Mouse (Mus musculus) limb, embryonic 14.5 days (tissue): ENCODE measurements around the gene Pold1. TPM values are rescaled to one million over a fixed set of nuclear protein-coding genes. Genes with fewer than 3 reads are reported as not detected.

Experiments
- ATAC-seq: fragments of 200-750 bp; cut with Nextera tagmentation; 2 replicates; pipeline ENCODE4 v1.8.0; 2017; ENCODE audit warnings: low read depth, moderate number of reproducible peaks, moderate TSS enrichment; ENCODE audit not compliant: low FRiP score
- DNase-seq: peaks from one replicate; pipeline ENCODE4 v3.0.0-alpha.2; 2015; ENCODE audit warnings: low spot score
- H3K27ac ChIP-seq: fragments of 300-500 bp; sonication (generic); replicated peaks from 2 replicates; pipeline ENCODE4 v1.5.1; 2014; ENCODE audit warnings: low read depth, mild to moderate bottlenecking, low read length, moderate library complexity, mixed read lengths
- H3K27me3 ChIP-seq: fragments of 300-500 bp; sonication (generic); 2 replicates; pipeline ENCODE4 v1.6.1; 2014; ENCODE audit warnings: low read length, mixed read lengths; ENCODE audit not compliant: control insufficient read depth, insufficient read depth
- H3K36me3 ChIP-seq: fragments of 300-500 bp; sonication (generic); 2 replicates; pipeline ENCODE4 v1.6.1; 2014; ENCODE audit warnings: mild to moderate bottlenecking, low read length, moderate library complexity, mixed read lengths; ENCODE audit not compliant: control insufficient read depth, insufficient read depth
- H3K4me1 ChIP-seq: fragments of 300-500 bp; sonication (generic); 2 replicates; pipeline ENCODE4 v1.6.1; 2014; ENCODE audit warnings: antibody characterized with exemption, low read length, mixed read lengths; ENCODE audit not compliant: control insufficient read depth, insufficient read depth
- H3K4me2 ChIP-seq: fragments of 300-500 bp; sonication (generic); replicated peaks from 2 replicates; pipeline ENCODE4 v1.6.1; 2014; ENCODE audit warnings: low read depth, mild to moderate bottlenecking, low read length, moderate library complexity; ENCODE audit not compliant: severe bottlenecking
- H3K4me3 ChIP-seq: fragments of 300-500 bp; sonication (generic); replicated peaks from 2 replicates; pipeline ENCODE4 v1.5.1; 2014; ENCODE audit warnings: low read length
- H3K9ac ChIP-seq: fragments of 300-500 bp; sonication (generic); 2 replicates; pipeline ENCODE4 v1.6.1; 2014; ENCODE audit warnings: mild to moderate bottlenecking, low read depth, low read length, moderate library complexity; ENCODE audit not compliant: severe bottlenecking
- H3K9me3 ChIP-seq: fragments of 300-500 bp; sonication (generic); 2 replicates; pipeline ENCODE4 v1.6.1; 2016; ENCODE audit warnings: low read length; ENCODE audit not compliant: control insufficient read depth
- POLR2A ChIP-seq: fragments of 200-500 bp; IDR thresholded peaks from 2 replicates; pipeline ENCODE4 v1.8.0; 2012; ENCODE audit warnings: inconsistent platforms, mild to moderate bottlenecking, moderate library complexity, borderline replicate concordance; ENCODE audit not compliant: insufficient read depth, insufficient read length; ENCODE audit errors: extremely low read depth
- WGBS: fragments of 180-500 bp; shearing (Covaris S2); extraction: QIAGEN DNeasy Blood & Tissue Kit; methylation state at CpG from one replicate; pipeline ENCODE4 v1.1.7; 2014; 5-methylcytosine and 5-hydroxymethylcytosine counted together
- polyA plus RNA-seq, 2 experiments: library from polyadenylated mRNA; depleted of rRNA in 1 of 2; stranded (reverse) in 1 of 2; unstranded in 1 of 2; fragments of >200 nt; fragmentation: Nextera tagmentation in 1 of 2; extraction: Ambion mirVana in 1 of 2; gene quantifications; 2 replicates each; pipeline versions ENCODE4 v1.2.1 to v1.2.3; 2012 to 2014

The Pold1 gene
- polyA plus RNA-seq (2012; rRNA removed) (102 and 133 TPM in 2 replicates), polyA plus RNA-seq (2014; fragmentation: Nextera tagmentation; extraction: Ambion mirVana) (62.1 and 63.1 TPM in 2 replicates)

DNA sequence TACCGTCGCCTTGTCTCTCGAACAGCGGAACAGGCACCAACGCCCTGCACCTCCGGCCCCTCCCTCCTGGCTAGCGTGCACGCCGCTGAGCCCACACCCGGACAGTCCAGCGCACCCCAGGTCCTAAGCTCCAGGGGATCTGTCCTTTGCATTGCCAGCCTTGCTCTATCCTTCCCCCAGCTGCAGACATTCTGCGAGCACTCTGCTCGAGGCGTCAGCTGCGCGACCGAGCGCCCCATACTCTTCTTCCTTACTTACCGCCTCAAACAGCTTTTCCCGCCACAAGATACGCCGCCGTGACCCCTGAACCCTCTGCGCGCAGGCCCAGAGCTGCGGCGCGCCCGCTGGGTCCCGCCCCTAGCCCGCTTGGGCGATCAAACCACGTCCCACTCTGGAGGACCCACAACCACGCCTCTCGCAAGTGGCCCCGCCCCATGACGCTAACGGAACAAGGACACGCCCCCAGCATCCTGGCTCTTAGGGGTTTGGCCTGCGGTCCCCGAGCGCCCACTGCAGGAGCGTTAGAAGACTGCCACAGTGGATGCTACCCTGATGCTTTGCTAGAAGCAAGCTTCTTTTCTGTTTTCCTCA lies at the start of gene Pold1:
Gene Pold1 (minus strand): TSS at position 353 of the 591 bp plus-strand sequence.
- under 1% methylated on average over 43 of the region's 43 CpGs for WGBS

DNA sequence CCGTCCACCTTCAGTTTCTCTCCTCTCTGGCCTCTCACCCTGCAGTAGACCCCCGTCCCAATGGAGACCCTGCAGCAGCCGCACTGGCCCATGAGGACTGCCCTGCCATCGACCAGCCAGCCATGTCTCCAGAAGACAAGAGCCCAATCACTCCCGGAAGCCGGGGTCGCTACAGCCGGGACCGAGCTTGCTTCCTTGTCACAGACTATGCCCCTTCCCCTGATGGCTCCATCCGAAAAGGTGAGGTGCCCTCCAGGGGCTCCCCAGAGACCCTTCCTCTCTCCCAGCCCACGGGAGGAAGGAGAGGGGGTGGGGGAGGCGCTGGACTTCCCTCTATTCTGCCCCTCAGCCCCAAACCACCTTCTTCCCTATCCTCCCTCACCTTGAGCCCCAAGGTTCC lies 49.7 kb upstream of the Pold1 start:
- Histone ChIP-seq H3K9me3 (no peaks in the 10 kb centered on the region), H3K4me2 (no peak overlapping the region), H3K9ac (no peak overlapping the region), H3K4me3 (no peak overlapping the region), H3K27ac (no peak overlapping the region), H3K27me3 (peaks cover 32% of the 10 kb centered on the region), H3K36me3 (no peaks in the 10 kb centered on the region), H3K4me1 (peaks cover 6% of the 10 kb centered on the region; the same call in 1 of the 2 replicates)
- no peak for TF ChIP-seq POLR2A
- ATAC-seq (no peak), DNase-seq (no peak)
- WGBS, result 88% methylated on average over 11 of the region's 12 CpGs

More for the DNA sequence above, at the start of gene Pold1:
- Histone ChIP-seq H3K4me2 (peak within 1 kb of the TSS; percentile 55), H3K27me3 (no peaks in the 10 kb centered on the region), H3K4me1 (peaks cover 12% of the 10 kb centered on the region), H3K36me3 (peaks cover 29% of the 10 kb centered on the region), H3K4me3 (peak within 1 kb of the TSS; percentile 56), H3K9ac (peak within 1 kb of the TSS; percentile 55), H3K27ac (peak within 1 kb of the TSS; percentile 56), H3K9me3 (no peaks in the 10 kb centered on the region)
- 0 out of 2 replicates have a peak, but pooled peaks have one; percentile 16 for TF ChIP-seq POLR2A
- peak; percentile 94 for ATAC-seq
- DNase-seq, result peak; percentile 99

DNA sequence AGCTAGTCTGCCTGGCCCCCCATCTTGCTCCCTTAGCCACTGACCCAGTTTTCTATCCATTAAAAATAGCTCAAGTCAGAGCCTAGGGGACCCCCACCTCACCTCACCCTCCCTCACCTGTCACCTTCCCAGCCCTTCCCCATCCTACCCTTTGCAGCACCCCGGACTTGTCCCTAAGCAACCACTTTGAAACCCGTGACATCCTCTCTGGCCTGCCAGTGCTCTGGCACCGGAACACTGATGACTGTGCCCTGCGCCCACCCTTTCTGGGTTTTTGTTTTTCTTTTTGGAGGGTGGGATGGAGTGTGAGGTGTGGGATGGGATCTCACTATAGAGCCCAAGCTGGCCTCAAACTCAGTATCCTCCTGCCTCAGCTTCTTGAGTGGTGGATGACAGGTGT lies 49.0 kb upstream of the Pold1 start:
- Histone ChIP-seq H3K27ac (no peak overlapping the region), H3K9me3 (no peaks in the 10 kb centered on the region), H3K4me3 (no peak overlapping the region), H3K4me2 (no peak overlapping the region), H3K36me3 (no peaks in the 10 kb centered on the region), H3K9ac (no peak overlapping the region), H3K4me1 (peaks cover 6% of the 10 kb centered on the region; the same call in 1 of the 2 replicates), H3K27me3 (peaks cover 32% of the 10 kb centered on the region)
- WGBS, result 83% methylated on average over 4 of the region's 4 CpGs
- DNase-seq, result no peak
- ATAC-seq, result no peak
- TF ChIP-seq POLR2A, result no peak

DNA sequence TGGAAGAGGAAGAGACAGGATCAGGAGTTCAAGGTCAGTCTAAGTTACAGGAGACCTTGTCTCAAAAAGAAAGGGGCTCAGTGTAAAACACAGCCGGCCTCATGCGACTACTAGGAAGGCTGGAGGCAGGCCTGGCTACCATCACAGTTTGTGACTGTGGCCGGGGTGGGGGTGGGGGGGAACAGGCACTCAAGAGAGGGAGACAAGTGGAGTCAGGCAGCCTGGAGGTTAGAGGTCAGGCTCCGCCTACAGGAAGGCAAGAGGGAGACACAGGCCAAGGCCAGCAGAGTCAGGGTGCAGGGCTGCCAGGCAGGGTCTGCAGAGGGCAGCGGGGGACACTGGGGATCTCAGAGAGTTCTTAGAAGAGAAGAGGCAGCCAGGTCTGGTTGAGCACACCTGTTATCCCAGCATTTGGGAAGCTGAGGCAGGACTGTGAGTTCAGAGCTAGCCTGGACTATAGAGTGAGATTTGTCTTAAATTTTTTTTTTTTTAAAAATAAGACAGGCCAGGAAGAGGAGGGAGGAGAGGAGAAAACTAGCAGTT lies 48.4 kb upstream of the Pold1 start:
- WGBS, result 57% methylated on average over 5 of the region's 5 CpGs
- H3K9ac ChIP-seq, result no peak overlapping the region

GRCm38 (mm10) chr7:44596051-44596450 lies 47.4 kb upstream of the Pold1 start:
- H3K4me2 ChIP-seq, result no peak overlapping the region
- H3K4me1 ChIP-seq, result peaks cover 6% of the 10 kb centered on the region; the same call in 1 of the 2 replicates
- TF ChIP-seq POLR2A, result no peak
- H3K27ac ChIP-seq, result no peak overlapping the region
- no peak overlapping the region for H3K9ac ChIP-seq
- ATAC-seq, result no peak
- no peak for DNase-seq
- WGBS, result 83% methylated on average over 6 of the region's 6 CpGs
- H3K27me3 ChIP-seq, result peaks cover 34% of the 10 kb centered on the region
- H3K4me3 ChIP-seq, result no peak overlapping the region
- no peaks in the 10 kb centered on the region for H3K36me3 ChIP-seq
- H3K9me3 ChIP-seq, result no peaks in the 10 kb centered on the region

More for the DNA sequence above, 48.4 kb upstream of the Pold1 start:
- peaks cover 32% of the 10 kb centered on the region for H3K27me3 ChIP-seq
- H3K27ac ChIP-seq, result no peak overlapping the region
- no peak overlapping the region for H3K4me2 ChIP-seq
- H3K9me3 ChIP-seq, result no peaks in the 10 kb centered on the region
- ATAC-seq, result no peak
- H3K4me3 ChIP-seq, result no peak overlapping the region
- DNase-seq, result no peak
- H3K36me3 ChIP-seq, result no peaks in the 10 kb centered on the region
- H3K4me1 ChIP-seq, result peaks cover 6% of the 10 kb centered on the region; the same call in 1 of the 2 replicates
- TF ChIP-seq POLR2A, result no peak
